Mouse (Mus musculus): Measurements from ENCODE around the gene Tmco3. TPM values are rescaled to one million over a fixed set of nuclear protein-coding genes. Genes with fewer than 3 reads are reported as not detected.
A peak's percentile ranks its signal among the peaks of the same experiment; 100 is the strongest.

Tmco3 gene
- polyA plus RNA-seq, 1 experiment from 2014 or later, result 10.1 TPM

DNA sequence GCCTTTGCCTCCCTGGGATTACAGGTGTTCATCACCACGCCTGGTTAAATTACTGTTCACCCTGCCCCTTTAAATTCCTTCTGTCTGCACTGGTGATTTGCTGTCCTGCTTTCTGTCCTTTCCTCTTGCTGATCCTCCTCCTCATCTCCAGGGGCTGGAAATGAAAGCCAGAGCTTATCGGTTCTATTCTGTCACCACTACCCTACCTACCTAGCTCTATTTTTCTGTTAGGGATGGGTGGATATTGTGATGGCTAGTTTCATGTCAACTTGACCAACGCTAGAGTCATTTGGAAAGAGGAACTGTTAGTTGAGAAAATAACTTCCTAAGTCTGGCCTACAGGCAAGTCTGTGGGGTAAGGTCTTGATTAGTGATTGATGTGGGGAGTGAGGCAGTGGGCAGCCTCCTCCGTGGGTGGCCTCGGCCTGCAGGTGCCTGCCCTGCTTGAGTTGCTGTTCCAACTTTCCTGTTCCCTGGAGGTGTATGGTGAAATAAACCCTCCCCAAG is 11.0 kb upstream of the Tmco3 start:
- no peak overlapping the region for H3K4me2 ChIP-seq
- H3K9me3 ChIP-seq (replicated peaks), result no peaks in the 10 kb centered on the region
- H3K4me1 ChIP-seq, result no peaks in the 10 kb centered on the region
- WGBS (ENCODE audit: insufficient replicate concordance), result 65% methylated on average over 5 of the region's 5 CpGs
- no peak overlapping the region for H3K27ac ChIP-seq
- ATAC-seq, result no peak
- no peak overlapping the region for H3K4me3 ChIP-seq
- H3K9ac ChIP-seq, result no peak overlapping the region
- H3K27me3 ChIP-seq (replicated peaks), result no peaks in the 10 kb centered on the region
- peaks cover 35% of the 10 kb centered on the region for H3K36me3 ChIP-seq

DNA sequence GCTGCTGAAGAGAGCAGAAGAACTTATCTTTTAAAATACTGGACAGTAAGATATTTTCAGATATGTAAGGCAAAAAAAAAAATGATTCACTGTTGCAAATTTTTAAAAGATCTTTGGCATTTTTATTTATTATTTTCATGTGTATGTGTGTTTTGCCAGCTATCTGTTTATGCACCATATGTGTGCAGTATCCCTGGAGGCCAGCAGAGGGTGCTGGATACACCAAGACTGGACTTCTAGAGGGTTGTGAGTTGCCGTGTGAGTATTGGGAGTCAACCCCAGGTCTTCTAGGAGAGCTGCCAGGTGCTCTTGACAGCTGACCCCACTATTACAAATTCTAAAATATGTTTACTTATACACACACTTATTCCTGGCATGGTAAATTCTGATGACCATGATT is 4.8 kb upstream of the Tmco3 start:
- peaks cover 20% of the 10 kb centered on the region for H3K4me1 ChIP-seq
- H3K27ac ChIP-seq, result no peak overlapping the region
- H3K36me3 ChIP-seq, result peaks cover 6% of the 10 kb centered on the region
- H3K4me3 ChIP-seq, result no peak overlapping the region
- WGBS (ENCODE audit: insufficient replicate concordance), result 81% methylated on average over 1 of the region's 1 CpGs
- H3K9ac ChIP-seq, result no peak overlapping the region
- H3K4me2 ChIP-seq, result no peak overlapping the region
- no peak for ATAC-seq
- H3K9me3 ChIP-seq (replicated peaks), result 0 out of 2 replicates have a peak, but pooled peaks cover 4% of the 10 kb centered on the region
- H3K27me3 ChIP-seq (replicated peaks), result no peaks in the 10 kb centered on the region

- Histone ChIP-seq H3K27ac (peak overlapping the region; percentile 100), H3K4me3 (peak overlapping the region; percentile 71), H3K9me3 (replicated peaks) (0 out of 2 replicates have a peak, but pooled peaks cover 4% of the 10 kb centered on the region), H3K27me3 (replicated peaks) (no peaks in the 10 kb centered on the region), H3K4me1 (peaks cover 34% of the 10 kb centered on the region), H3K4me2 (peak overlapping the region; percentile 99), H3K9ac (peak overlapping the region; percentile 87), H3K36me3 (peaks cover 11% of the 10 kb centered on the region; the same call in 1 of the 2 replicates)
- WGBS (ENCODE audit: insufficient replicate concordance), result 0% methylated on average over 28 of the region's 34 CpGs
- ATAC-seq, result peak; percentile 87
Observed at GRCm38 (mm10) chr8:13287304-13287691, 692 bp upstream of the Tmco3 start.

- peaks cover 18% of the 10 kb centered on the region; the same call in 1 of the 2 replicates for H3K36me3 ChIP-seq
- WGBS (ENCODE audit: insufficient replicate concordance), result 5% methylated on average over 6 of the region's 6 CpGs
- peak overlapping the region; percentile 71 for H3K4me3 ChIP-seq
- peak overlapping the region; percentile 99 for H3K4me2 ChIP-seq
- ATAC-seq, result no peak
- peak overlapping the region; percentile 100; the same call in 1 of the 2 replicates for H3K27ac ChIP-seq
- H3K27me3 ChIP-seq (replicated peaks), result no peaks in the 10 kb centered on the region
- peaks cover 35% of the 10 kb centered on the region for H3K4me1 ChIP-seq
- no peaks in the 10 kb centered on the region for H3K9me3 ChIP-seq (replicated peaks)
- H3K9ac ChIP-seq, result peak overlapping the region; percentile 87
Observed at GRCm38 (mm10) chr8:13288646-13289045, 656 bp downstream of the Tmco3 start.

- Histone ChIP-seq H3K27ac (no peak overlapping the region), H3K27me3 (replicated peaks) (no peaks in the 10 kb centered on the region), H3K4me2 (no peak overlapping the region), H3K4me3 (no peak overlapping the region), H3K36me3 (peaks cover 53% of the 10 kb centered on the region), H3K4me1 (peaks cover 15% of the 10 kb centered on the region), H3K9ac (no peak overlapping the region), H3K9me3 (replicated peaks) (no peaks in the 10 kb centered on the region)
- ATAC-seq, result no peak
- 27% methylated on average over 9 of the region's 9 CpGs for WGBS (ENCODE audit: insufficient replicate concordance)
Observed at GRCm38 (mm10) chr8:13292364-13292763, 4.4 kb downstream of the Tmco3 start.

DNA sequence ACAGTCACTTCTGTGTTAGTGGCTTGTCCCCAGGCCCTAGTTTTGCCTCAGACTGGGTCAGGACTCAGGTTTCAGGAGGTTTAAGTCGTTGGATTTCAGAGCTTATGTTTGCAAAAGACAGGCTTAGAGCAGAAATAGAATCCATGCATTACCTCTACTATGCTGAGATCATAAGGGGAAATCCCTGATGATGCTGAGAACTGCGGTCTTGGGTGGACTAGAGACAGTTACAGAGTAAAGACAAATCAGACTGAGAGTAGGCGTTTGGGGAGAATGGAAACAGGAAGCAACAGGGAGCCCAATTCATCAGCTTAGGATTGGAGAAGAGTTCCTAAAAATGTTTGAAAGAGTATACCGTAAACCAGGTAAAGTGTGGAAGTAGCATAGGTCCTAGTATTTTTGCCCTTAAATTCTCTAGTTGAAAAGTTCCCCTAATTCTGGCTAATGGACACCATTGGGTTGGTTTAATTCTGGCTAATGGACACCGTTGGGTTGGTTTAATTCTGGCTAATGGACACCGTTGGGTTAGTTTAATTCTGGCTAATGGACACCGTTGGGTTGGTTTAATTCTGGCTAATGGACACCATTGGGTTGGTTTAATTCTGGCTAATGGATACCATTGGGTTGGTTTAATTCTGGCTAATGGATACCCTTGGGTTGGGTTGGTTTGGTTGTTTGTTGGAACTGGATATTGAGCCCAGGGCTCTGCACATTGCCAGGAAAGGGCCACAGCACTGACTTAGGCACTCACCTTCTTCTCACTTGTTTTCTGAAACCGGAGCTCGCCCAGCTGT is 5.9 kb downstream of the Tmco3 start:
- peaks cover 10% of the 10 kb centered on the region for H3K4me1 ChIP-seq
- no peak overlapping the region for H3K9ac ChIP-seq
- no peaks in the 10 kb centered on the region for H3K27me3 ChIP-seq (replicated peaks)
- no peak overlapping the region for H3K4me3 ChIP-seq
- H3K9me3 ChIP-seq (replicated peaks), result no peaks in the 10 kb centered on the region
- H3K27ac ChIP-seq, result no peak overlapping the region
- 81% methylated on average over 9 of the region's 9 CpGs for WGBS (ENCODE audit: insufficient replicate concordance)
- no peak overlapping the region for H3K4me2 ChIP-seq
- no peak for ATAC-seq
- peaks cover 57% of the 10 kb centered on the region for H3K36me3 ChIP-seq

- Histone ChIP-seq H3K9ac (no peak overlapping the region), H3K27me3 (replicated peaks) (no peaks in the 10 kb centered on the region), H3K4me1 (no peaks in the 10 kb centered on the region), H3K27ac (no peak overlapping the region), H3K4me3 (no peak overlapping the region), H3K4me2 (no peak overlapping the region), H3K9me3 (replicated peaks) (0 out of 2 replicates have a peak, but pooled peaks cover 5% of the 10 kb centered on the region), H3K36me3 (peaks cover 66% of the 10 kb centered on the region)
- ATAC-seq, result no peak
- 88% methylated on average over 8 of the region's 8 CpGs for WGBS (ENCODE audit: insufficient replicate concordance)
Observed at GRCm38 (mm10) chr8:13299571-13299970, 11.6 kb downstream of the Tmco3 start.

DNA sequence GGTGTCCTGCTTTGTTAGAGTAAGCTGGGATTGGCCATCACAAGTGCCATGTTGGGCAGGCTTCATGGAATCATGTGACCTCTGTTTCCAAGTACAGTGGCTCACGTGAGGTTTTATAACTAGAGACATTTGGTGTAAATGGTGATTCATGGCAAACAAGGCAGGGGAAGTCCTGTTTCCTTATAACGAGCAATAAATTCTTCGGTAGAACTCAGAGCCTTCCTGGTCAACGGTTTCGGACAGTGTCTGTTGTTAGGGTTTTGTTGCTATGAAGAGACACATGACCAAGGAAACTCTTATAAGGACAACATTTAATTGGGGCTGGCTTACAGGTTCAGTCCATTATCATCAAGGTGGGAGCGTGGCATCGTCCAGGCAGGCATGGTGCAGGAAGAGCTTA is 13.0 kb downstream of the Tmco3 start:
- H3K27ac ChIP-seq, result no peak overlapping the region
- H3K4me3 ChIP-seq, result no peak overlapping the region
- ATAC-seq, result no peak
- peaks cover 66% of the 10 kb centered on the region for H3K36me3 ChIP-seq
- H3K4me2 ChIP-seq, result no peak overlapping the region
- no peaks in the 10 kb centered on the region for H3K27me3 ChIP-seq (replicated peaks)
- H3K9ac ChIP-seq, result no peak overlapping the region
- no peaks in the 10 kb centered on the region for H3K4me1 ChIP-seq
- 0 out of 2 replicates have a peak, but pooled peaks cover 5% of the 10 kb centered on the region for H3K9me3 ChIP-seq (replicated peaks)
- WGBS (ENCODE audit: insufficient replicate concordance), result 81% methylated on average over 7 of the region's 7 CpGs

- no peak overlapping the region for H3K4me2 ChIP-seq
- 80% methylated on average over 6 of the region's 6 CpGs for WGBS (ENCODE audit: insufficient replicate concordance)
- no peak overlapping the region for H3K9ac ChIP-seq
- H3K4me1 ChIP-seq, result peaks cover 5% of the 10 kb centered on the region
- no peak overlapping the region for H3K27ac ChIP-seq
- H3K4me3 ChIP-seq, result no peak overlapping the region
- no peak for ATAC-seq
- no peaks in the 10 kb centered on the region for H3K27me3 ChIP-seq (replicated peaks)
- no peaks in the 10 kb centered on the region for H3K9me3 ChIP-seq (replicated peaks)
- peaks cover 40% of the 10 kb centered on the region for H3K36me3 ChIP-seq
Observed at GRCm38 (mm10) chr8:13305459-13305858, 17.5 kb downstream of the Tmco3 start.

DNA sequence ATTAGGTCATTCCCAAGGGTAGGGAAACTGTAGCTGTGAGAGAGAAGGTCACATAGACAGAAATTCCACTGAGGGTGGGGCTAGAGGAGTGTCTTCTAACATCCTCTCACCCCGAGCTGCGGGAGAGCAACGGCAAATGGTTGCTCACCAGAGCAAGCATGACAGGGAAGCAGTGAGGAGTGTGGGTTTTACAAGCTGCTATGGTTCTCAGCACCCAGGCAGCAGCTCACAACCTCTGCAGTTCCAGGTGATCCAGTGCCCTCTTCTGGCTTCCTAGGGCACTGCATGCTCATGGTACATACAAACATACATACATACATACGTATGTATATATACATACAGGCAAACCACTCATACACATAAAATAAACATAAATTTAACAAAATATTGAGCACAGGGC is 17.9 kb downstream of the Tmco3 start:
- ATAC-seq, result no peak
- H3K9me3 ChIP-seq (replicated peaks), result no peaks in the 10 kb centered on the region
- H3K9ac ChIP-seq, result no peak overlapping the region
- WGBS (ENCODE audit: insufficient replicate concordance), result 90% methylated on average over 4 of the region's 4 CpGs
- peaks cover 5% of the 10 kb centered on the region for H3K4me1 ChIP-seq
- H3K36me3 ChIP-seq, result peaks cover 36% of the 10 kb centered on the region
- no peak overlapping the region for H3K4me3 ChIP-seq
- no peak overlapping the region for H3K27ac ChIP-seq
- H3K4me2 ChIP-seq, result no peak overlapping the region
- H3K27me3 ChIP-seq (replicated peaks), result no peaks in the 10 kb centered on the region

GRCm38 (mm10) chr8:13306309-13306909 is 18.4 kb downstream of the Tmco3 start:
- H3K4me2 ChIP-seq, result no peak overlapping the region
- no peaks in the 10 kb centered on the region for H3K9me3 ChIP-seq (replicated peaks)
- peak; percentile 66; the same call in 1 of the 2 replicates for ATAC-seq
- peaks cover 31% of the 10 kb centered on the region for H3K36me3 ChIP-seq
- no peak overlapping the region for H3K27ac ChIP-seq
- no peak overlapping the region for H3K4me3 ChIP-seq
- WGBS (ENCODE audit: insufficient replicate concordance), result 48% methylated on average over 7 of the region's 7 CpGs
- no peaks in the 10 kb centered on the region for H3K27me3 ChIP-seq (replicated peaks)
- H3K4me1 ChIP-seq, result peaks cover 5% of the 10 kb centered on the region
- H3K9ac ChIP-seq, result no peak overlapping the region

- Histone ChIP-seq H3K4me3 (no peak overlapping the region), H3K36me3 (peaks cover 31% of the 10 kb centered on the region), H3K9ac (no peak overlapping the region), H3K4me2 (no peak overlapping the region), H3K27ac (no peak overlapping the region), H3K27me3 (replicated peaks) (no peaks in the 10 kb centered on the region), H3K9me3 (replicated peaks) (no peaks in the 10 kb centered on the region), H3K4me1 (peaks cover 5% of the 10 kb centered on the region)
- 67% methylated on average over 9 of the region's 9 CpGs for WGBS (ENCODE audit: insufficient replicate concordance)
- no peak for ATAC-seq
Observed at GRCm38 (mm10) chr8:13306916-13307315, 18.9 kb downstream of the Tmco3 start.

Measured in liver, embryonic 12.5 days (tissue).